Mouse (Mus musculus) embryonic fibroblast, embryonic 13.5 days (primary cell): ENCODE data around the gene BC049715. TPM values are rescaled to one million over a fixed set of nuclear protein-coding genes. Genes with fewer than 3 reads are reported as not detected.
A peak's percentile ranks its signal among the peaks of the same experiment; 100 is the strongest.

Source experiments
- H3K27ac ChIP-seq: 2 replicates; pipeline ENCODE4 v1.5.1; 2012; ENCODE audit warnings: low read length, control low read depth, inconsistent platforms; ENCODE audit not compliant: insufficient read depth
- H3K4me1 ChIP-seq: 2 replicates; pipeline ENCODE4 v1.6.1; 2011; ENCODE audit warnings: low read length; ENCODE audit not compliant: control insufficient read depth, insufficient read depth
- H3K4me3 ChIP-seq: 2 replicates; pipeline ENCODE4 v1.5.1; 2011; ENCODE audit warnings: mild to moderate bottlenecking, control low read depth, low read length; ENCODE audit not compliant: insufficient read depth
- CTCF ChIP-seq: IDR thresholded peaks from 2 replicates; pipeline ENCODE4 v1.5.1; 2011; ENCODE audit warnings: mild to moderate bottlenecking, control low read depth, low read length, moderate library complexity, borderline replicate concordance; ENCODE audit not compliant: insufficient read depth
- POLR2A ChIP-seq: IDR thresholded peaks from 2 replicates; pipeline ENCODE4 v1.6.1; 2011; ENCODE audit warnings: low read depth, mild to moderate bottlenecking, control low read depth, low read length, moderate library complexity
- polyA plus RNA-seq: library from polyadenylated mRNA; stranded (reverse); fragments of >200 nt; gene quantifications from 2 replicates; pipeline ENCODE4 v1.2.4, GENCODE M21; 2011; ENCODE audit warnings: low read depth; ENCODE audit not compliant: missing spikeins, insufficient read length

BC049715 gene
- polyA plus RNA-seq, 1 experiment: 0.63 TPM

DNA sequence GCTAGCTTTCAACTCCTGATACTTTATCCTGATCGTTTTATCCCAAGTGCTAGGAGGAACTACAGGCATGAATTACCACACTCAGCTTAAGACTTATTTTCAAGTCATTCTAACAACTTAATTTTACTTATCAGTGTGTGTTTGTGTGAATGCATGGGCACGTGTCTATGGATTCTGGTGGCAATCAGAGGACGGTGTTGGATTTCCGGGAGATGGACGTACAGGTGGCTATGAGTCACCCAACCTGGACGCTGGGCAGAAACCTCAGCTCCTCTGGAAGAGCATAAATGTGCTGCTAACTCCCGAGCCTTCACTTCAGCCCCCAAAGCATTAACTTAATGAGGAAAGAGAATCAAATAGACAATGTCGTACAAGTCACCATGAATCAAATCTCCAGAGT, 2.4 kb upstream of the BC049715 start:
- Histone ChIP-seq H3K4me3 (no peak overlapping the region), H3K27ac (no peak overlapping the region), H3K4me1 (no peaks in the 10 kb centered on the region)
- TF ChIP-seq CTCF (no peak), POLR2A (no peak)

DNA sequence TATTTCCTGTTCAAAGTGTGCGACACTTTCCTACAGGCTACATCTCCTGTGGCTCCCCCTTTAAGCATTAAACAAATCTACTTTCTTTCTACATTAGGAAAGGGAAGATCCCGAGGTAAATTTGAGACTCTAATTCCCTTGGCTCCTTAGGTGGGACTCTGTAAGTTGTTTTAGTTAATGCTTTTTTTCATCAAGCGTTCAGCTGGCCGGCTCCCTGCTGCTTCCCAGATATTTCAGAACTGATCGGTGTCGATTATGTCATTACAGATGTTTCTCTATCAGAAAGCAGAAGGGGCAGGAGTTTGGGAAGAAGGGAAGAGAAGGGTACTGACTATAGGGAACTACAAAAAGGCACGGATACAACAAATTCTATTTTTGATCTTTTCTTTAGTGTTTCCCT, 310 bp upstream of the BC049715 start:
- H3K27ac ChIP-seq: no peak overlapping the region

DNA sequence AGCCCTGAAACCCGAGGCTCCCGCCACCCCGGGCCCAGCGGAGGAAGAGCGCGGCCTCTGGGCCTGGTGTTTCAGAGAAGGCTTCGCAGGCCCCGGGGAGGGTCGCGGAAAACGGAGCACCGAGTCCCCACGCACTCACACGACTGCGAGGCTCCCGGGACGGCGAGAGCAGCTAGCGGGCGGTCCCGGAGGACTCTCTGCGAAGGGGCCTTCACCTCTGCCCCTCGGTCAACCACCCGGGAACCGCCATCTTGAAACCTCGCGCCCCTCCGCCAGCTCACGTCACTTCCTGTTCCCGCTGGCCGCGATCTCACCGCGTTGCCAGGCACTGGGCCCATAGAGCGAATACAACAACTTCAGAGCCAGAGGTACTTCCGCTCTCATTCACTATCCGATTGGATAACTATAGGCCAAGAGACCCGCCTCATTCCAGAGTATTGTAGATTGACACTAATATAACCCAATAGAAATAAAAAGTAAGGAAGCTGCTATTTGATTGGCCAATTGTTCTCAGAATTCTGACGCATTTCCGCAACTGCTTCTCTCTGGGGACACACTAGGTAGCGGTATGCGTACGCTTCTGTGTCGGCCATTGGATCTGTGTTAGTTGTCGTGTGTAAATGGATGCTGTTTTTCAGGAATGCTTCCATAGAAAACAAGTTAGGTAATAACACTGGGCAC, 595 bp downstream of the BC049715 start, which contains the start of gene Wbp11:
Wbp11 (minus strand) TSS at position 353 of the 681 bp plus-strand sequence.
- Histone ChIP-seq H3K27ac (peak within 1 kb of the TSS; percentile 60; the same call in 1 of the 2 replicates), H3K4me3 (peak within 1 kb of the TSS; percentile 88), H3K4me1 (no peaks in the 10 kb centered on the region)
- TF ChIP-seq POLR2A (peak; percentile 95), CTCF (no peak)

More for the DNA sequence above, 310 bp upstream of the BC049715 start:
- no peak for TF ChIP-seq CTCF
- no peak for TF ChIP-seq POLR2A
- H3K4me1 ChIP-seq: no peaks in the 10 kb centered on the region
- peak overlapping the region; percentile 88 for H3K4me3 ChIP-seq

GRCm38 (mm10) chr6:136828681-136829080, 1.3 kb downstream of the BC049715 start:
- Histone ChIP-seq H3K4me1 (no peaks in the 10 kb centered on the region), H3K27ac (peak overlapping the region; percentile 60; the same call in 1 of the 2 replicates), H3K4me3 (peak overlapping the region; percentile 78)
- no peak for TF ChIP-seq CTCF
- TF ChIP-seq POLR2A: no peak

DNA sequence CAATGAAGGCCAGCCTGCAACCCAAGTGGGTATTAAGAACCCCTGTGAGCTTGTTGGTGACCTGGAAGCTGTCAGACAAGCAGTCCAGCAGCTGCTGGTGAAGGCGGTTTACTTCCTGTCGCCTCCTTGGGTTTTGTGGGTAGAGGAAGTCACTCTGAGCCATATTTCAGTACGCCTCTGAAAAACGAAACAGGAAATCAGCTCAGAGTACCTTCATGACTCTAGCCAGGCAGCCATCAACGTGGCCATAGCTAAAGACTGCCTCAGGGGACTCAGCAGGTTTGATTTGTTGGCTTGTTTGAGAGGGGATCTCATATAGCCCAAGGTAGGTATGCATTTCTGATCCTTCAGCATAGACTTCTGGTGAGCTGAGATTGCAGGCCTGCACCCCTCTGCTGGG, 4.3 kb downstream of the BC049715 start:
- H3K27ac ChIP-seq: no peak overlapping the region
- H3K4me1 ChIP-seq: no peaks in the 10 kb centered on the region
- no peak overlapping the region for H3K4me3 ChIP-seq
- TF ChIP-seq CTCF (no peak), POLR2A (no peak)

DNA sequence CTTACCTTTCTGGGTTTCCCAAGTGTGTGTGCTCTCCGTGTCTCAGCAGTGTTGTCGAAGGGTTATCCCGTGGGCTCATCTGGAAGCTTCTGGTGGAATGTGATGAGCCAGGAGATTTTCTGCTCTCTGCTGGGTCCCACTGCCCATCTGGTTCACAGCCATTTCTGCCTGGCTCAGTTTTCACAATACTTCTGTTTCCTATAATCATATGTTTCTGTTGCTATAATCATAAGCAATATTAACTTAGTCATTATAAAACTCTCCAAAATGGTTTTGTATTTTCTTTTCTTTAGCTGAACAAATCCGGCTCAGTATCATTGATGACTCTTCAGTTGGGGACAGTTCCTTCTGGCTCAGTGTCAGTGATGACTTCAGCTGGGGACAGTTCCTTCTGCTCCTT, 7.9 kb downstream of the BC049715 start, which contains the start of gene Smco3:
Smco3 (minus strand) TSS at position 101 of the 400 bp plus-strand sequence.
- Histone ChIP-seq H3K4me1 (no peaks in the 10 kb centered on the region), H3K4me3 (no peak within 1 kb of the TSS), H3K27ac (no peak within 1 kb of the TSS)
- TF ChIP-seq CTCF: no peak
- TF ChIP-seq POLR2A: no peak

GRCm38 (mm10) chr6:136837323-136837722, 9.9 kb downstream of the BC049715 start:
- Histone ChIP-seq H3K27ac (no peak overlapping the region), H3K4me3 (no peak overlapping the region), H3K4me1 (no peaks in the 10 kb centered on the region)
- TF ChIP-seq POLR2A (no peak), CTCF (no peak)

DNA sequence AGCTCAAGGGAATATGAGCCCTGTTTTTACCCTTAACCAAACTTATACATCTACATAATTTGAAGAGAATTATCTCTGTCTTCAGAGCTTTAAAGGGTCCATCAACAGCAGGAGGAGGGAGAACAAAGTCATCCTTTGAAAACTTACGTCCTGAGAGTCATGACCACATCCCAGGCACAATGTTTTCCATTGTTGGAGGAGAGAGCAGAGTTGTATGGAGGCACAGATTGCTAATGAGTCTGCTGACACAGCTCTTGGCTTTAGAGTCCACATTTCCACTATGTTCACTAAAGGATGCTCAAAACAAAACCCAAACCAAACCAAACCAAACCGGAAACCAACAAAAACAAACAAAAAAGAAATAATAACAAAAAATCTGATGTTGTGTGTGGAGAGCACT, 17.5 kb downstream of the BC049715 start:
- Histone ChIP-seq H3K27ac (no peak overlapping the region), H3K4me3 (no peak overlapping the region), H3K4me1 (no peaks in the 10 kb centered on the region)
- TF ChIP-seq CTCF: no peak
- TF ChIP-seq POLR2A: no peak

GRCm38 (mm10) chr6:136845706-136846480, 18.5 kb downstream of the BC049715 start:
- Histone ChIP-seq H3K4me1 (no peaks in the 10 kb centered on the region), H3K27ac (no peak overlapping the region), H3K4me3 (no peak overlapping the region)
- TF ChIP-seq POLR2A: no peak
- no peak for TF ChIP-seq CTCF

DNA sequence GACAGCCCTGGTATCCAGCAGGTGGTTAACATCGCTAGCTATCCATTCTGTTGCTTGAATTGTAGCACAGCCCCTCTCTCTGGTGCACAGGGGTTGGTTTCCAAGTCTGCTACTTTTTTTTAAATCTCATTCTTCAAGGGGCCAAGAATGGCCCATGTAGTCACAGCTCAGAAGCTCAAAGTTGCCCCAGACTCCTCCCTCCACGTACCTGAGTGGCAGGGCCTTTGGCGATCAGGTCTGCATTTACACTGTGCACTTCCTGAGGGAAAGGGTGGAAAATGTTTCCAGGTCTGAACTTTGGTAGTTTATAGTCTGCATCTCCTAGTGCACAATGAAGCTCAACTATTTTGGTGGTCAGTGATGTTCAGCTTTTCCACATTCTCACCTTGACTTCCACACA, 19.8 kb downstream of the BC049715 start:
- TF ChIP-seq CTCF (no peak), POLR2A (no peak)
- Histone ChIP-seq H3K27ac (no peak overlapping the region), H3K4me1 (no peaks in the 10 kb centered on the region), H3K4me3 (no peak overlapping the region)
